Mouse (Mus musculus) E14TG2a.4 (cell line): ENCODE measurements around the gene Top2b.

Experiments
- CTCF ChIP-seq: conservative IDR thresholded peaks from 2 replicates; pipeline ENCODE4 v1.5.1; 2014; ENCODE audit warnings: low read length
- NANOG ChIP-seq: IDR thresholded peaks from 2 replicates; pipeline ENCODE4 v1.6.1; 2014; ENCODE audit warnings: borderline replicate concordance, low read length, mixed read lengths
- POU5F1 ChIP-seq: IDR thresholded peaks from 2 replicates; pipeline ENCODE4 v1.6.1; 2014; ENCODE audit warnings: low read length, borderline replicate concordance

GRCm38 (mm10) chr14:16334260-16334659, 30.7 kb upstream of the Top2b start:
- TF ChIP-seq CTCF (no peak), POU5F1 (no peak), NANOG (no peak)
